Comparison of ENCODE assay signal across 8 mouse cellular contexts in the genomic region with DNA sequence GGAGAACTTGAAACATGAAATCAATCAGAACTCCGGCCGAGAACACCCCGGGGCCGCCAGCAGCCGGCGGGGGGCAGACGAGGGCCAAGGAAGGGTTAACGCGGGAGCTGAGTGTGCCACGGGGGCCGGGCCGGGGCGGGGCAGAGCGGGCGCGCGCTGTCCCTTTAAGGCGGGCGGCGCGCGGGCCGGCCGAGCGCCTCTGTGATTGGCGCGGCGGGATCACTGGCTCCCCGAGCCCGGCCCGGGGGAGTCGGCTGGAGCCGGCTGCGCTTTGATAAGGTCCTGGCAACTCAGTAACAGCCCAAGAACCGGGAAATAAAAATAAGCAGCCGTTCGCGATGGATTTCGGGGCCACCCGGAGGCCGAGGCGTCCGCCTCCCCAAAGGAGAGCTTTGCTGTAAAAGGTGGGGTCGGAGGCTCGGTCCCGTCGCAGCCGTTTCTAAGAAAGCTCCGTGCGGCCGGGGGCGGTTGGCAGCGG. TPM values are rescaled to one million over a fixed set of nuclear protein-coding genes. Genes with fewer than 3 reads are reported as not detected.
DNase-seq lines count a peak whose midpoint lies in the region; ATAC-seq and TF ChIP-seq lines count a peak whose summit lies in the region.

A gene (plus strand): TSS at position 192 of the 478 bp plus-strand sequence.

- H3K27ac ChIP-seq in forebrain, embryonic 16.5 days (ENCODE audit: low read length): peak within 1 kb of the TSS; percentile 100
- H3K27ac ChIP-seq in liver, postnatal 0 days (ENCODE audit: low read depth): peak within 1 kb of the TSS; percentile 98
- peak within 1 kb of the TSS; percentile 98 for H3K27ac ChIP-seq in neural tube, embryonic 15.5 days (replicated peaks)

- peak; percentile 84 for DNase-seq in cerebellum, adult 11 months
- DNase-seq in heart, postnatal 14 days: peak; percentile 93
- no peak for DNase-seq in large intestine, adult 2 months (ENCODE audit: low read depth, low spot score)
- peak; percentile 87 for DNase-seq in liver, postnatal 0 days
- peak; percentile 94 for DNase-seq in testis, postnatal 10 days (ENCODE audit: low spot score)

- H3K9me3 ChIP-seq in E14TG2a.4 (ENCODE audit: low read length): peaks cover 9% of the 10 kb centered on the region
- no peaks in the 10 kb centered on the region for H3K9me3 ChIP-seq in forebrain, embryonic 16.5 days (ENCODE audit: control insufficient read depth, low read length)
- no peaks in the 10 kb centered on the region for H3K9me3 ChIP-seq in liver, postnatal 0 days (ENCODE audit: low read length)
- no peaks in the 10 kb centered on the region for H3K9me3 ChIP-seq in neural tube, embryonic 15.5 days (replicated peaks)

- H3K36me3 ChIP-seq in E14TG2a.4 (ENCODE audit: insufficient read depth, low read length): peaks cover 8% of the 10 kb centered on the region; the same call in 1 of the 2 replicates
- no peaks in the 10 kb centered on the region for H3K36me3 ChIP-seq in forebrain, embryonic 16.5 days (ENCODE audit: control insufficient read depth, insufficient read depth)
- H3K36me3 ChIP-seq in liver, postnatal 0 days (replicated peaks; ENCODE audit: insufficient read depth, low read length): no peaks in the 10 kb centered on the region
- no peaks in the 10 kb centered on the region for H3K36me3 ChIP-seq in neural tube, embryonic 15.5 days

- H3K9ac ChIP-seq in forebrain, embryonic 16.5 days (replicated peaks; ENCODE audit: low read depth, low read length): peak within 1 kb of the TSS; percentile 94
- H3K9ac ChIP-seq in liver, postnatal 0 days (replicated peaks): peak within 1 kb of the TSS; percentile 82
- peak within 1 kb of the TSS; percentile 92 for H3K9ac ChIP-seq in neural tube, embryonic 15.5 days (replicated peaks)

- peak; percentile 94 for ATAC-seq in forebrain, embryonic 16.5 days
- peak; percentile 95 for ATAC-seq in liver, postnatal 0 days
- peak; percentile 92 for ATAC-seq in neural tube, embryonic 15.5 days (ENCODE audit: low FRiP score)

- H3K4me2 ChIP-seq in forebrain, embryonic 16.5 days (ENCODE audit: low read length): peak within 1 kb of the TSS; percentile 95
- H3K4me2 ChIP-seq in liver, postnatal 0 days (ENCODE audit: low read depth, low read length): peak within 1 kb of the TSS; percentile 87
- peak within 1 kb of the TSS; percentile 92 for H3K4me2 ChIP-seq in neural tube, embryonic 15.5 days

- intact Hi-C loops in heart, postnatal 14 days (cut with DNase I): loop anchor here (10.0 kb wide), 2 partner anchors 495 to 895 kb away; a partner anchor contains a TSS

- TF ChIP-seq CTCF in E14TG2a.4 (conservative IDR thresholded peaks at IDR 0.05; ENCODE audit: low read length): no peak
- peak; percentile 20; the same call in 1 of the 2 replicates for TF ChIP-seq CTCF in liver, postnatal 0 days (IDR thresholded peaks at IDR 0.05; ENCODE audit: low read depth)

- peaks cover 70% of the 10 kb centered on the region for H3K4me1 ChIP-seq in E14TG2a.4 (replicated peaks; ENCODE audit: low read depth, low read length)
- peaks cover 50% of the 10 kb centered on the region for H3K4me1 ChIP-seq in forebrain, embryonic 16.5 days (replicated peaks; ENCODE audit: control insufficient read depth, insufficient read depth, low read length)
- H3K4me1 ChIP-seq in liver, postnatal 0 days (ENCODE audit: insufficient read depth): peaks cover 14% of the 10 kb centered on the region
- H3K4me1 ChIP-seq in neural tube, embryonic 15.5 days: peaks cover 56% of the 10 kb centered on the region

- H3K27me3 ChIP-seq in E14TG2a.4 (ENCODE audit: insufficient read depth, low read length): peaks cover 26% of the 10 kb centered on the region
- H3K27me3 ChIP-seq in forebrain, embryonic 16.5 days (replicated peaks; ENCODE audit: control insufficient read depth, insufficient read depth, low read length): no peaks in the 10 kb centered on the region
- H3K27me3 ChIP-seq in liver, postnatal 0 days (ENCODE audit: insufficient read depth, low read length): peaks cover 37% of the 10 kb centered on the region
- H3K27me3 ChIP-seq in neural tube, embryonic 15.5 days (replicated peaks): no peaks in the 10 kb centered on the region

- H3K4me3 ChIP-seq in E14TG2a.4 (replicated peaks; ENCODE audit: low read length): peak within 1 kb of the TSS; percentile 91
- peak within 1 kb of the TSS; percentile 94 for H3K4me3 ChIP-seq in forebrain, embryonic 16.5 days (replicated peaks; ENCODE audit: low read length)
- peak within 1 kb of the TSS; percentile 71 for H3K4me3 ChIP-seq in liver, postnatal 0 days (ENCODE audit: low read depth, low read length)
- H3K4me3 ChIP-seq in neural tube, embryonic 15.5 days (replicated peaks): peak within 1 kb of the TSS; percentile 94

- peak; percentile 37; the same call in 1 of the 2 replicates for TF ChIP-seq EP300 in liver, postnatal 0 days (IDR thresholded peaks at IDR 0.05; ENCODE audit: low read depth)

- WGBS in forebrain, embryonic 16.5 days: under 1% methylated on average over 52 of the region's 53 CpGs
- WGBS in large intestine, adult 2 months: 2% methylated on average over 52 of the region's 53 CpGs
- 1% methylated on average over 51 of the region's 53 CpGs for WGBS in liver, postnatal 0 days (ENCODE audit: insufficient replicate concordance)
- WGBS in neural tube, embryonic 15.5 days: under 1% methylated on average over 52 of the region's 53 CpGs

RNA-seq across cellular contexts. Expression of the gene that starts here (rescaled TPM):
- 5.9 and 8.4 TPM in 2 replicates for polyA plus RNA-seq in forebrain, embryonic 16.5 days (2015; fragmentation: Nextera tagmentation; extraction: Ambion mirVana)
- total RNA-seq in heart, postnatal 14 days (2021): 1 to 10 TPM; 5.3 to 5.7 TPM
- polyA plus RNA-seq in large intestine, adult 2 months (2012; rRNA removed): 37.3 and 41.0 TPM in 2 replicates
- polyA plus RNA-seq in liver, postnatal 0 days (2015; fragmentation: Nextera tagmentation; extraction: Ambion mirVana): 0.47 and 0.63 TPM in 2 replicates
- polyA plus RNA-seq in neural tube, embryonic 15.5 days (2015; fragmentation: Nextera tagmentation; extraction: Ambion mirVana): 6.1 and 6.3 TPM in 2 replicates

Comparison
In these comparisons a context has a peak if more than half of its experiments do, and no peak if none do; other contexts are left out.
1. Peak in DNase-seq, ATAC-seq, H3K4me3 ChIP-seq, H3K27ac ChIP-seq, H3K9ac ChIP-seq and H3K4me2 ChIP-seq in liver, postnatal 0 days; RNA of the gene not detected or under 1 TPM.